Mouse (Mus musculus) E14TG2a.4 (cell line): ENCODE measurements at regions not wholly inside any gene's neighbourhood (a gene's known extent, or its start where the extent isn't known, plus 50 kb on each side); places are given as distances from the start of the nearest gene placed in this dataset.
"Not testable (repeated sequence)": the region's sequence is repeated elsewhere in the genome, so short reads cannot be mapped to it uniquely, and the experiment has no call there.

Source experiments
- H3K27me3 ChIP-seq: 2 replicates; pipeline ENCODE4 v1.6.1; 2014; ENCODE audit warnings: low read length, control low read depth; ENCODE audit not compliant: insufficient read depth
- H3K36me3 ChIP-seq: 2 replicates; pipeline ENCODE4 v1.6.1; 2014; ENCODE audit warnings: low read length, control low read depth; ENCODE audit not compliant: insufficient read depth
- H3K4me1 ChIP-seq: replicated peaks from 2 replicates; pipeline ENCODE4 v1.6.1; 2014; ENCODE audit warnings: low read depth, low read length, control low read depth
- H3K4me3 ChIP-seq: replicated peaks from 2 replicates; pipeline ENCODE4 v1.5.1; 2014; ENCODE audit warnings: mild to moderate bottlenecking, low read length
- H3K9me3 ChIP-seq: 2 replicates; pipeline ENCODE4 v1.6.1; 2014; ENCODE audit warnings: low read length, control low read depth
- CTCF ChIP-seq: conservative IDR thresholded peaks from 2 replicates; pipeline ENCODE4 v1.5.1; 2014; ENCODE audit warnings: low read length
- NANOG ChIP-seq: IDR thresholded peaks from 2 replicates; pipeline ENCODE4 v1.6.1; 2014; ENCODE audit warnings: borderline replicate concordance, low read length, mixed read lengths
- POU5F1 ChIP-seq: IDR thresholded peaks from 2 replicates; pipeline ENCODE4 v1.6.1; 2014; ENCODE audit warnings: low read length, borderline replicate concordance

GRCm38 (mm10) chr16:65379939-65380338 lies 140.4 kb upstream of the Pou1f1 start:
- H3K4me3 ChIP-seq, result no peak overlapping the region
- no peaks in the 10 kb centered on the region for H3K9me3 ChIP-seq
- H3K4me1 ChIP-seq, result no peaks in the 10 kb centered on the region
- TF ChIP-seq POU5F1, result no peak
- no peak for TF ChIP-seq CTCF
- no peak for TF ChIP-seq NANOG
- H3K27me3 ChIP-seq, result no peaks in the 10 kb centered on the region
- H3K36me3 ChIP-seq, result no peaks in the 10 kb centered on the region

- TF ChIP-seq CTCF (no peak), POU5F1 (no peak), NANOG (no peak)
- Histone ChIP-seq H3K27me3 (no peaks in the 10 kb centered on the region), H3K9me3 (no peaks in the 10 kb centered on the region), H3K4me1 (no peaks in the 10 kb centered on the region), H3K4me3 (no peak overlapping the region), H3K36me3 (no peaks in the 10 kb centered on the region)
Observed at GRCm38 (mm10) chr16:65403926-65404648, 116.2 kb upstream of the Pou1f1 start.

GRCm38 (mm10) chr16:65404816-65405215 lies 115.5 kb upstream of the Pou1f1 start:
- H3K36me3 ChIP-seq, result no peaks in the 10 kb centered on the region
- TF ChIP-seq NANOG (no peak), CTCF (no peak), POU5F1 (no peak)
- no peaks in the 10 kb centered on the region for H3K27me3 ChIP-seq
- no peaks in the 10 kb centered on the region for H3K4me1 ChIP-seq
- no peaks in the 10 kb centered on the region for H3K9me3 ChIP-seq
- no peak overlapping the region for H3K4me3 ChIP-seq

GRCm38 (mm10) chr16:65405824-65406556 lies 114.3 kb upstream of the Pou1f1 start:
- H3K36me3 ChIP-seq, result no peaks in the 10 kb centered on the region
- TF ChIP-seq CTCF (no peak), NANOG (no peak), POU5F1 (no peak)
- no peaks in the 10 kb centered on the region for H3K27me3 ChIP-seq
- no peak overlapping the region for H3K4me3 ChIP-seq
- H3K4me1 ChIP-seq, result no peaks in the 10 kb centered on the region
- no peaks in the 10 kb centered on the region for H3K9me3 ChIP-seq

- H3K4me1 ChIP-seq, H3K27me3 ChIP-seq, H3K36me3 ChIP-seq, H3K4me3 ChIP-seq, H3K9me3 ChIP-seq: not testable (repeated sequence)
Observed at GRCm38 (mm10) chr16:65432046-65432445, 88.3 kb upstream of the Pou1f1 start.

- Histone ChIP-seq H3K4me1 (no peaks in the 10 kb centered on the region), H3K27me3 (no peaks in the 10 kb centered on the region), H3K36me3 (no peaks in the 10 kb centered on the region), H3K4me3 (no peak overlapping the region), H3K9me3 (no peaks in the 10 kb centered on the region)
- no peak for TF ChIP-seq CTCF
- no peak for TF ChIP-seq POU5F1
- no peak for TF ChIP-seq NANOG
Observed at GRCm38 (mm10) chr16:65436076-65436475, 84.2 kb upstream of the Pou1f1 start.

- no peak for TF ChIP-seq POU5F1
- TF ChIP-seq NANOG, result no peak
- TF ChIP-seq CTCF, result no peak
- Histone ChIP-seq H3K27me3 (no peaks in the 10 kb centered on the region), H3K36me3 (no peaks in the 10 kb centered on the region), H3K4me1 (no peaks in the 10 kb centered on the region), H3K4me3 (no peak overlapping the region), H3K9me3 (no peaks in the 10 kb centered on the region)
Observed at GRCm38 (mm10) chr16:65441954-65442353, 78.4 kb upstream of the Pou1f1 start.

- H3K36me3 ChIP-seq, result no peaks in the 10 kb centered on the region
- H3K9me3 ChIP-seq, result no peaks in the 10 kb centered on the region
- no peak overlapping the region for H3K4me3 ChIP-seq
- TF ChIP-seq POU5F1, result no peak
- no peak for TF ChIP-seq CTCF
- no peak for TF ChIP-seq NANOG
- H3K4me1 ChIP-seq, result no peaks in the 10 kb centered on the region
- H3K27me3 ChIP-seq, result no peaks in the 10 kb centered on the region
Observed at GRCm38 (mm10) chr16:65448810-65449209, 71.5 kb upstream of the Pou1f1 start.

GRCm38 (mm10) chr16:65450706-65451105 lies 69.6 kb upstream of the Pou1f1 start:
- no peaks in the 10 kb centered on the region for H3K27me3 ChIP-seq
- no peaks in the 10 kb centered on the region for H3K4me1 ChIP-seq
- H3K9me3 ChIP-seq, result no peaks in the 10 kb centered on the region
- H3K4me3 ChIP-seq, result no peak overlapping the region
- H3K36me3 ChIP-seq, result no peaks in the 10 kb centered on the region
- TF ChIP-seq POU5F1, result no peak
